Mouse (Mus musculus): ENCODE results near the gene Ect2. TPM values are rescaled to one million over a fixed set of nuclear protein-coding genes. Genes with fewer than 3 reads are reported as not detected.

Gene Ect2
- polyA plus RNA-seq, 1 experiment from 2014 or later = 78.9 TPM

Other genes starting within 250 kb of the Ect2 start
- 2.9 and 3.1 TPM in 2 replicates for gene Nceh1, start 29.1 kb upstream of the Ect2 start, polyA plus RNA-seq (2014; fragmentation: Nextera tagmentation; extraction: Ambion mirVana)
- 0.04 TPM in 1 of 2 replicates, not detected in the other for gene Tnfsf10, start 163.2 kb upstream of the Ect2 start, polyA plus RNA-seq (2014; fragmentation: Nextera tagmentation; extraction: Ambion mirVana)
- not detected in 2 replicates for gene Ghsr, start 217.5 kb upstream of the Ect2 start, polyA plus RNA-seq (2014; fragmentation: Nextera tagmentation; extraction: Ambion mirVana)

All from limb, embryonic 11.5 days (tissue).